Mouse (Mus musculus) embryonic facial prominence, embryonic 10.5 days (tissue): ENCODE data around the gene Nckap5l. TPM values are rescaled to one million over a fixed set of nuclear protein-coding genes. Genes with fewer than 3 reads are reported as not detected.
A peak's percentile ranks its signal among the peaks of the same experiment; 100 is the strongest.

Experiments used
- DNase-seq: peaks from one replicate; pipeline ENCODE4 v3.0.0-alpha.2; 2017; ENCODE audit warnings: low spot score
- H3K27ac ChIP-seq: fragments of 300-500 bp; sonication (generic); replicated peaks from 2 replicates; pipeline ENCODE4 v1.5.1; 2016; ENCODE audit warnings: mild to moderate bottlenecking
- H3K27me3 ChIP-seq: fragments of 300-500 bp; sonication (generic); replicated peaks from 2 replicates; pipeline ENCODE4 v1.6.1; 2016; ENCODE audit warnings: low read depth, mild to moderate bottlenecking; ENCODE audit not compliant: poor library complexity, severe bottlenecking
- H3K36me3 ChIP-seq: fragments of 300-500 bp; sonication (generic); replicated peaks from 2 replicates; pipeline ENCODE4 v1.6.1; 2016; ENCODE audit warnings: mild to moderate bottlenecking, moderate library complexity
- H3K4me1 ChIP-seq: fragments of 300-500 bp; sonication (generic); 2 replicates; pipeline ENCODE4 v1.6.1; 2016
- H3K4me3 ChIP-seq: fragments of 300-500 bp; sonication (generic); 2 replicates; pipeline ENCODE4 v1.5.1; 2016; ENCODE audit warnings: mild to moderate bottlenecking, moderate library complexity
- H3K9me3 ChIP-seq: fragments of 300-500 bp; sonication (generic); 2 replicates; pipeline ENCODE4 v1.6.1; 2016; ENCODE audit warnings: mild to moderate bottlenecking
- WGBS: fragments of 180-500 bp; shearing (Covaris S2); methylation state at CpG from one replicate; pipeline ENCODE4 v1.1.7; 2016; 5-methylcytosine and 5-hydroxymethylcytosine counted together
- polyA plus RNA-seq: library from polyadenylated mRNA; unstranded; fragments of >200 nt; fragmentation: Nextera tagmentation; extraction: Ambion mirVana; gene quantifications from 2 replicates; pipeline ENCODE4 v1.2.1, GENCODE M21; 2016

The Nckap5l gene
- polyA plus RNA-seq, 1 experiment from 2014 or later = 14.1 TPM

DNA sequence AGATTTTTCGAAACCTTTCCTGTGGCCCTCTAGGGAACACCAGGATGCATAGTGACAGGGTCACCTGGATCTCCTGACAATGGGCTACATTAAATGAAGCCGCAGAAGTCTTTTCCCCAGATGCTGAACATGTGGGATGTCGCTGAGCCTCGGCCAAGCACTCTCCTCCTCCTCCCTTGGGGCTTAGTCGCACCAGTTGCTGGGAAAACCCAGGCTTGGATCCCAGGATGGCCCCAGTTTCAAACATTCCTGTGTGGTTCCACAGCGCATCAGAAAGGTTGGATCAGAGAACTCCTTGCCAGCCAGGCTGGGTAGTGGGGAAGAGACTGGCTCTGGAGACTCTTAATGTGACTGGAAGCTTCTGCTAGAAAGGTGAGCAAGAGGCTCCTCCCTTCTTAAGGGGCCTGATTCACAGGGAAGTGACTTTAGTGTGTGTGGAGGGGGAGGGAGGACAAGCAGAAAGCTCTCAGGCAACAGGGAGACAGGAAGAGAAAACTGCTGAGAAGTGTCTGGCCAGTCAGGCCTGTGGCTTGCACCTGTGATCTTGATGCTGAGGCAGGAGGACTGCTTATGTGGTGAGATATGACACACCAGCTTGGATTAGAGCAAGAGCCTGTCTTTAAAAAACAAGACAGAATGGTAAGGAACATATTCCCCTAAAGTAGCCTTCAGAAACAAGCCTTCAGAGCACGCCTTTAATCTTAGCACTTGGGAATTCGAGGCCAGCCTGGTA lies 18.4 kb downstream of the Nckap5l start:
- no peak overlapping the region for H3K27ac ChIP-seq
- H3K36me3 ChIP-seq = peaks cover 56% of the 10 kb centered on the region
- no peaks in the 10 kb centered on the region for H3K9me3 ChIP-seq
- peaks cover 64% of the 10 kb centered on the region for H3K4me1 ChIP-seq
- WGBS = 81% methylated on average over 8 of the region's 8 CpGs
- no peak overlapping the region for H3K4me3 ChIP-seq
- DNase-seq = no peak
- no peaks in the 10 kb centered on the region for H3K27me3 ChIP-seq

GRCm38 (mm10) chr15:99433913-99434312 lies 23.6 kb downstream of the Nckap5l start:
- H3K27me3 ChIP-seq = no peaks in the 10 kb centered on the region
- H3K36me3 ChIP-seq = peaks cover 89% of the 10 kb centered on the region
- no peak for DNase-seq
- 88% methylated on average over 12 of the region's 12 CpGs for WGBS
- H3K27ac ChIP-seq = 0 out of 2 replicates have a peak overlapping the region, but pooled peaks have one; percentile 2
- no peaks in the 10 kb centered on the region for H3K9me3 ChIP-seq
- peaks cover 57% of the 10 kb centered on the region for H3K4me1 ChIP-seq
- no peak overlapping the region for H3K4me3 ChIP-seq

GRCm38 (mm10) chr15:99433081-99433718 lies 24.3 kb downstream of the Nckap5l start:
- peaks cover 89% of the 10 kb centered on the region for H3K36me3 ChIP-seq
- H3K9me3 ChIP-seq = no peaks in the 10 kb centered on the region
- H3K4me1 ChIP-seq = peaks cover 54% of the 10 kb centered on the region
- no peaks in the 10 kb centered on the region for H3K27me3 ChIP-seq
- DNase-seq = no peak
- 94% methylated on average over 16 of the region's 16 CpGs for WGBS
- no peak overlapping the region for H3K4me3 ChIP-seq
- no peak overlapping the region for H3K27ac ChIP-seq

GRCm38 (mm10) chr15:99431967-99432366 lies 25.6 kb downstream of the Nckap5l start:
- no peaks in the 10 kb centered on the region for H3K9me3 ChIP-seq
- no peak for DNase-seq
- 74% methylated on average over 8 of the region's 8 CpGs for WGBS
- H3K27ac ChIP-seq = 0 out of 2 replicates have a peak overlapping the region, but pooled peaks have one; percentile 35
- H3K27me3 ChIP-seq = no peaks in the 10 kb centered on the region
- peaks cover 91% of the 10 kb centered on the region for H3K36me3 ChIP-seq
- no peak overlapping the region for H3K4me3 ChIP-seq
- H3K4me1 ChIP-seq = peaks cover 46% of the 10 kb centered on the region

- Histone ChIP-seq H3K36me3 (peaks cover 91% of the 10 kb centered on the region), H3K4me1 (peaks cover 41% of the 10 kb centered on the region), H3K27me3 (no peaks in the 10 kb centered on the region), H3K4me3 (no peak overlapping the region), H3K27ac (no peak overlapping the region), H3K9me3 (no peaks in the 10 kb centered on the region)
- WGBS = 86% methylated on average over 7 of the region's 7 CpGs
- no peak for DNase-seq
Observed at GRCm38 (mm10) chr15:99431504-99431903, 26.0 kb downstream of the Nckap5l start.

- Histone ChIP-seq H3K27me3 (no peaks in the 10 kb centered on the region), H3K9me3 (no peaks in the 10 kb centered on the region), H3K4me1 (peaks cover 37% of the 10 kb centered on the region), H3K4me3 (no peak overlapping the region), H3K27ac (0 out of 2 replicates have a peak overlapping the region, but pooled peaks have one; percentile 30), H3K36me3 (peaks cover 91% of the 10 kb centered on the region)
- DNase-seq = no peak
- 95% methylated on average over 10 of the region's 10 CpGs for WGBS
Observed at GRCm38 (mm10) chr15:99431063-99431462, 26.5 kb downstream of the Nckap5l start.

GRCm38 (mm10) chr15:99430394-99430793 lies 27.2 kb downstream of the Nckap5l start:
- 86% methylated on average over 8 of the region's 8 CpGs for WGBS
- Histone ChIP-seq H3K9me3 (no peaks in the 10 kb centered on the region), H3K27me3 (no peaks in the 10 kb centered on the region), H3K4me3 (no peak overlapping the region), H3K27ac (peak overlapping the region; percentile 30), H3K4me1 (peaks cover 32% of the 10 kb centered on the region), H3K36me3 (peaks cover 94% of the 10 kb centered on the region)
- no peak for DNase-seq

DNA sequence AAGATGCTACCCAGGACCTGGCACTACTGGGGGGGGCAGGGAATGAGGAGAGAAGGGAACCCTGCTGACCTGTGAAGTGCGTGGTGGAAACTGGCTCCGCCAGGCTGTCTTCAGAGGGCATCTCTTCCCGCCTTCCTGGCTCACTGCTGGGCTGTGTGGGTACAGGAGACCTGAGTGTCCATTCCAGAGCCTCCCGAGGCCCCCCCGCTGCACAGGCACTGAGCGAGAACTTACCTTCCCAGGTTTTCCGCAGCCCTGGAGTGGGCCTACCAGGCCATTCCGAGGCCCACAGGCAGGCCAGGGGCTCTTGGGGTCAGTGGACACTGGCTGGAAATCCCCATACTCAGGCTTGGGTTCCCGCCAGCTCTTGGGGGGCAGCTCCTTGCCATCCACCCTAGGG lies 33.7 kb downstream of the Nckap5l start:
- no peaks in the 10 kb centered on the region for H3K9me3 ChIP-seq
- 93% methylated on average over 9 of the region's 9 CpGs for WGBS
- DNase-seq = no peak
- peaks cover 77% of the 10 kb centered on the region for H3K36me3 ChIP-seq
- H3K4me3 ChIP-seq = no peak overlapping the region
- H3K4me1 ChIP-seq = peaks cover 30% of the 10 kb centered on the region
- peak overlapping the region; percentile 36; the same call in 1 of the 2 replicates for H3K27ac ChIP-seq
- H3K27me3 ChIP-seq = no peaks in the 10 kb centered on the region

GRCm38 (mm10) chr15:99423131-99423530 lies 34.4 kb downstream of the Nckap5l start:
- WGBS = 94% methylated on average over 10 of the region's 10 CpGs
- Histone ChIP-seq H3K4me1 (peaks cover 30% of the 10 kb centered on the region), H3K27me3 (no peaks in the 10 kb centered on the region), H3K9me3 (no peaks in the 10 kb centered on the region), H3K36me3 (peaks cover 70% of the 10 kb centered on the region), H3K27ac (no peak overlapping the region; the same call in 1 of the 2 replicates), H3K4me3 (no peak overlapping the region)
- no peak for DNase-seq

DNA sequence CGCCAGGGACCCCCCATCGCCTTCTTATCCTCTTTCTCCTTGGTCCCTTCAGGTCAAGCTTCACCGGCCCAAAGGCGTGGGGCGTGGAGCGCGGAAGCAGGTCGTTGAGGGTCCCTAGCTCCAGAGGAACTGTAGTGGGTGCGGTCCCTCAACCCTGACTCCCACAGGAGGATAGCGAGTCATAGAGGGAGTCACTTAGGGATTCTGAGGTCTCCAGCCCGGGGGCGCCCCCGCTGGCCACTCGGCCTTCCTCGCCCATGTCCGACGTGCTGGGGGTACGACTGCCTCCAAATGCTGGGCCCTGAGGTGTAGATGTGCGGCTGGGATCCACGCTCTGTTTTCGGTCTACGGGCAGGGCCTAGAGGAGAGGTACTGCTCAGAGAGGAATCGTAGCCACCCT lies 35.0 kb downstream of the Nckap5l start:
- Histone ChIP-seq H3K4me1 (peaks cover 35% of the 10 kb centered on the region), H3K36me3 (peaks cover 64% of the 10 kb centered on the region), H3K27ac (peak overlapping the region; percentile 66), H3K4me3 (no peak overlapping the region), H3K9me3 (no peaks in the 10 kb centered on the region), H3K27me3 (no peaks in the 10 kb centered on the region)
- no peak for DNase-seq
- whole genome bisulfite sequencing = 92% methylated on average over 23 of the region's 23 CpGs

GRCm38 (mm10) chr15:99421676-99422075 lies 35.9 kb downstream of the Nckap5l start:
- peak overlapping the region; percentile 84 for H3K27ac ChIP-seq
- peaks cover 55% of the 10 kb centered on the region for H3K36me3 ChIP-seq
- no peak overlapping the region for H3K4me3 ChIP-seq
- no peak for DNase-seq
- H3K9me3 ChIP-seq = no peaks in the 10 kb centered on the region
- H3K27me3 ChIP-seq = no peaks in the 10 kb centered on the region
- 86% methylated on average over 8 of the region's 8 CpGs for WGBS
- H3K4me1 ChIP-seq = peaks cover 39% of the 10 kb centered on the region

DNA sequence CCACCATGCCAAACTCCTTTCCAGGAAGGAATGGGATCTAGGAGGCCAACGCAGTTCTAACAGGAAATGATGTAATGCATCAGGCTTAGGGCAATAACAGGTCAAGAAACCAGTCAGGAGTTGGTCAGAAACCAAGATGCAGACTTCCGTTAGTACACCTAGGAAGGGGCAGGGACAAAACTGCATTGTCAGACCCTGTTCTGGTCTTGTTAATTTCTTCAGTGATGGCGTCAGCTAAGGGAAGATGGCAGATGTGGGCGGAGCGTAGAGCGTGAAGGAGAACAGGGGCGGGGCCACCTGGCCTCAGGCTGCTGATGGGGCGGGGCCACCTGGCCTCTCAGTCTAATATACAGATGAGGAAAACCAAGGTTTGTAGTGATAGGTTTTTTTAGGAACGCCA lies 36.4 kb downstream of the Nckap5l start:
- peak; percentile 52 for DNase-seq

More for the DNA sequence above, 36.4 kb downstream of the Nckap5l start:
- Histone ChIP-seq H3K4me1 (peaks cover 42% of the 10 kb centered on the region), H3K27me3 (no peaks in the 10 kb centered on the region), H3K9me3 (no peaks in the 10 kb centered on the region), H3K4me3 (peak overlapping the region; percentile 35; the same call in 1 of the 2 replicates), H3K27ac (peak overlapping the region; percentile 84), H3K36me3 (peaks cover 50% of the 10 kb centered on the region)
- 74% methylated on average over 9 of the region's 9 CpGs for WGBS
